Mouse (Mus musculus): ENCODE data around the gene Zfp449.
"Not testable (repeated sequence)": the region's sequence is repeated elsewhere in the genome, so short reads cannot be mapped to it uniquely, and the experiment has no call there.

Gene Zfp449

GRCm38 (mm10) chrX:56346176-56346931 is at the start of gene Zfp449:
Zfp449 (plus strand) TSS chrX:56346400.
- peak; percentile 91 for DNase-seq (ENCODE audit: low read depth, low spot score)

GRCm38 (mm10) chrX:56307597-56307996 is 38.6 kb upstream of the Zfp449 start:
- no peak for DNase-seq (ENCODE audit: low read depth, low spot score)

DNA sequence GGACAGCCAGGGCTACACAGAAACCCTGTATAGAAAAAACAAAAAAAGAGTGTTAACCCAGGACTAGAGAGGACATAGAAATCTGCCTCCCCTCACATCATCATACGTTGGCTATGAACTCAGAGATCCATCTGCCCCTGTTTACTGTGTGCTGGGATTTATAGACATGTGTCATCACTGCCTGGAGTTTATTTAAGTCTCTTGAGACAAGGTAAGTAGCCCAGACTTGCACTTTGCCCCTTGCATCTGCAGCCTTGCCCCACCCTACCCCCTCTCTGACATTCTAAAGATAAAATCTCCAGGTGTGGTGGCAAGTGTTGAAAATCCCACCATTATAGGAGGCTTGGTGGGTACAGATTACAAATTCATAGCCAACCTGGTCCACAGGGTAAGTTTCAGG is 33.4 kb upstream of the Zfp449 start:
- no peak for DNase-seq (ENCODE audit: low read depth, low spot score)

- DNase-seq (ENCODE audit: low read depth, low spot score) = no peak
These were observed 24.1 kb upstream of the Zfp449 start for GRCm38 (mm10) chrX:56322096-56322495.

DNA sequence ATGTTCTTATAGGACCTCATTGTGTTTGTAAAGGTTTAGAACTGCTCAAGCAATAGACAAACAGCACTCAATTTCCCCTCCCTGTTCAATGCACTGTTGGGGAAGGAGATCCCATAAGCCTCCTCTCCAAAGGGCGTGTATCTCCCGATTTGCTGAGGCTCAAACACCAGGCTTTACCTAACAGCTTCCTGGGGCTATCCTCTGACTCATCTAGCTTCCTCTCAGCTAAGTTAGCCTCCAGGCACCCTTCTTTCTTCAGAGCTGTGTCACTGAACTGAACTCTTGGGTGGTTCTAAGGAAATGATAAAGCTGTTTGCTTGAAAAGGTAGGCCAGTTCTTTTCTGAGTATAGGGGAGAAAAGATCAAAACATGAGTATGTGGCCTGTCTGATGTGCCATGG is 23.5 kb upstream of the Zfp449 start:
- DNase-seq (ENCODE audit: low read depth, low spot score) = peak; percentile 73

DNA sequence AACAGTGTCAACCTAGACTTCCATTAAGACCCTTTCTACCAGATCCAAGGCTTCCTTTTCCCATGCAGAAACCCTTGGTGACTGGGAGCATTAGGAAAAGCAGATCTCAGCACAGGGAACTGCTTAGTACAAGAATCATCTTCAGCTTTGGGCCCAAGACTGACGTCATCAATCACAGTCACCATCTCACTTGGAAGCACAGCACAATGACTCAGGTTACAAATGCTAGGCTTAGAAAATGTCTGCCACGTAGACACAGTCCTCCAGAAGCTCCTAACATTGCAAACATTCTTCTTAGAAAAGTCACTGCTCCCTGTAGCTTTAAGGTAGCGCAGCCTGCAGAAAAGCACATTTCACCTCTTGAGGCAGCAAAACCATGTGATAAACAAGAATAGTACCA is 14.2 kb upstream of the Zfp449 start:
- DNase-seq (ENCODE audit: low read depth, low spot score) = peak; percentile 90

GRCm38 (mm10) chrX:56340305-56340704 is 5.9 kb upstream of the Zfp449 start:
- peak; percentile 83 for DNase-seq (ENCODE audit: low read depth, low spot score)

DNA sequence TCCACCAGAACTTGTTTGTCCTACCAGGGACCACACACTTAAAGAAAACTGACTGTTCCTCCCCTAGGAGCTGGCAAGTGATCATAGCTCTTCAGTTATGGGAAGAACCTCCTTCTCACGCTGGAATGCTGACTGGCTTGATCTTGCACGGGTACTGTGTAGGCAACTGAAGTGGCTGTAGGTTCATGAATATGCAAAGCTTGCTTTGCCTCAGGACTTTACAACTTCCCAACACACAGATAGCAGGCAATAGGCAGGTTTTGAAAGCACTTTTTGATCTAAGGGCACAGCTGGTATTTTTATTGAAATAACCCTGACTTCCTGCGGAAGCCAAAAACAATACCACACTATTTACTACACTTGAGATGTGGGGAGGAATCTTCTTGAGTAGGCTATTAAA is 3.3 kb upstream of the Zfp449 start:
- DNase-seq (ENCODE audit: low read depth, low spot score) = no peak

DNA sequence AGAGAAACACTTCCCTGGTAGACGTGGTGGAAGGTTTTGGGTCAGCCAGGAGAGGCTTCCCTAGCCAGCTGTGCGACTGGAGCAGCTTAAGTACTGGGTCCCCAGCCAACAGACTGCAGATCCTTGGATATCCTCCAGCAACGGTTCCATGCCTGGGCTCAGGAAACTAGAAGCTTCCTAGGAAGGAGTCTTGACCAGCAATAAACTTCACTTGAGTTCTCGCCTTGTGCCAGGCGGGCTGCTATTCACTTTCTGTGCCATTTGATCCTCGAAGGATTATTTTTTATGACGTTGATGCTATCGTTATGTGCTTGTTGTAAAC is 693 bp downstream of the Zfp449 start:
- DNase-seq (ENCODE audit: low read depth, low spot score) = peak; percentile 77

DNA sequence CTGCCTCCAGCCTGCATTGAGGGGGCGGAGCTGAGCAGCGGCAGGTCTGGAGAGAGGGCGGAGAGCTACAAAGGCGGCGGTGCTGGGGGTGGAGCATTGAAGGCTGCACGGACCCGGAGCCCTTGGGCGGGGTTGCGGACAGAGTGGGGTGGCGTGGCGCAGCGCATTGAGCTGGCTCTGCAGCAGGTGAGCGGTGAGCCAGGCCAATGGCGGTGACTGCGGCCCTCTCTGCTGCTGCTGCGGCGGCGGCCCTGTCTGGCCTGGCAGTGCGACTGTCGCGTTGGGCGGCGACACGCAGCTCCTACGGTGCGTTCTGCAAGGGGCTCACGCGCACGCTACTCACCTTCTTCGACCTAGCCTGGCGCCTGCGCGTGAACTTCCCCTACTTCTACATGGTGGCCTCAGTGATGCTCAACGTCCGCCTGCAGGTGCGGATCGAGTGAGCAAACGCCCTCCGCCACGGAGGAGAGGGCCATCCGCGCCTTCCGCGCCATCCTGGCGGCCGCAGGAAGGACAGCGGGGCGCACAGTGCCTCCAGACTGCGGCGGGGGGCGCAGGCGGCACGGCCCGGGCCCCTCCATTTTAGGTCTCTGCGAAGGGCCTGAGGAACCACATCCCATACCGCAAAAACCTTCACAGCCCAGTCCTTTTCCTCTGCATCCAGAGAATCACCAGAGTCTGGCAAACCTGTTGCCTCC is 28.4 kb downstream of the Zfp449 start, which contains the start of gene Smim10l2a:
Smim10l2a (plus strand) TSS at position 156 of the 698 bp plus-strand sequence.
- DNase-seq (ENCODE audit: low read depth, low spot score) = not testable (repeated sequence)

- DNase-seq (ENCODE audit: low read depth, low spot score) = peak; percentile 80
These were observed 34.7 kb downstream of the Zfp449 start for GRCm38 (mm10) chrX:56380852-56381251.

DNA sequence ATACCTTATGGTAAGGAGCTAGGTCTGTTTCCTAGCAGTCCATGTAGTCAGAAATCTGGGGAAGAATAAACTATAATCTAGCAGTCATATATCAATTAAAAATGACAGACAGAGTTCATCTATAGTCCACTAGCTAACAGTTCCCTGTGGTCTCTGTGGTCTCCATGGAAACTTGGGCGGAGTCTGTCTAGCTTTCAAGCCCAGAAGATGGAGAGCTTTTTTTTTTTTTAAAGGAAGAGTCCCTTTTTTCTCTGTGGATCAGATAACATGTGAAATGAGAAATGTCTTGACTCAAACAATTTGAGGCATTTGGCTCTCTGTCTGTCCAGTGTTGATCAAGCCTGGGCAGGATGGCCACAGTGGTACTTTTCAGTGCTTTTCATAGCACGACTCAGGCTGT is 37.9 kb downstream of the Zfp449 start:
- peak; percentile 77 for DNase-seq (ENCODE audit: low read depth, low spot score)

DNA sequence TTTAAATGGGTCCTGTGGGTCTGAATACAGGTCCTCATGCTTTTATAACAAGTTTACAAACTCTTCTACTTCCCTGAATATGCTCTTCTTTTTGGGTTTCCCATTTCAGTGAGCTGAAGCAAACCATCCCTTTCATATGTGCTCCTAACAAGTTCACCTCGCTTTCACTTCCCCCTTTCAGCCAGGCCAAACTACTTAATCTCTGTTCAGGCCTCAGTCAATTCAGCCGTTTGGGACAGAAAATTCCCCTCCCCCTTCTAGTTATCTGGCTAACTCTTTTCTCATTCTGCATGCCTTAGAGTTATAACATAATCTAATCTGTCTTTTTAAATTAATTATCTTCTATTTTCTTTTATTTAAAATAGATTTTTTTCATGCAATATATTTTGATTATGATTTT is 58.4 kb downstream of the Zfp449 start:
- no peak for DNase-seq (ENCODE audit: low read depth, low spot score)

- DNase-seq (ENCODE audit: low read depth, low spot score) = no peak
These were observed 59.3 kb downstream of the Zfp449 start for GRCm38 (mm10) chrX:56405482-56405881.

DNA sequence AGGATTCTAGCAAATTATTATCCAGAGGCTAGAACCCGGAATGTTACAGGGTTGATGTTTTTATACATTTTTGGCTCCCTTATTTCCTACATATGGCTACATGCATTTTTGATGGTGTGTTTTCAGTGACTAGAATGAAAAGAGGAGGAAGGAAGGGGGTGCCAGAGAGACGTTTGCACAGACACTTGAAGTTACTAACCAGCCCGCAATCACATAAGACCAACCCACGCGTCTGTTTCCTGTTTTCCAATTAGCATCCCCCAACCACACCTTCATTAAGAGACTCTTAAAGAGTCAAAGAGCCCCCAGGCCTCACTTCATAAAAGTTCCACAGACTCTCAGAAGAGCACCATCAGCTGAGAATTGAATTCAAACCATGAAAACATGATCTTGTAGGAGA is 59.9 kb downstream of the Zfp449 start:
- no peak for DNase-seq (ENCODE audit: low read depth, low spot score)
